Mouse (Mus musculus) activated CD4-positive, CD25-positive, alpha-beta regulatory T cell, adult 9 weeks (primary cell): ENCODE measurements around the gene Zfp81. TPM values are rescaled to one million over a fixed set of nuclear protein-coding genes. Genes with fewer than 3 reads are reported as not detected.

Experiments used
- polyA plus RNA-seq: library from polyadenylated mRNA; unstranded; fragments of 100-300 nt; shearing (Covaris generic); gene quantifications from one replicate; pipeline ENCODE4 v1.2.1, GENCODE M21; 2017

Zfp81 gene
- polyA plus RNA-seq: 9.8 TPM

GRCm38 (mm10) chr17:33358411-33359384 is at the start of gene Zfp81:
Gene Zfp81, minus strand, starts transcription at chr17:33358878.

GRCm38 (mm10) chr17:33394182-33395034 is 35.7 kb upstream of the Zfp81 start, which contains the start of gene Zfp101:
Gene Zfp101, minus strand, starts transcription at chr17:33394641.

GRCm38 (mm10) chr17:33289039-33289875 is 69.4 kb downstream of the Zfp81 start, which contains the start of gene Zfp955b:
Gene Zfp955b, plus strand, starts transcription at chr17:33289544.

Other genes with a start within 250 kb of the Zfp81 start
- gene Morc2b, start 219.2 kb downstream of the Zfp81 start, polyA plus RNA-seq: not detected
- gene Olfr55, start 190.4 kb downstream of the Zfp81 start, polyA plus RNA-seq: not detected
- gene Olfr239, start 167.6 kb downstream of the Zfp81 start, polyA plus RNA-seq: not detected
- not detected for gene Olfr1564, start 137.2 kb downstream of the Zfp81 start, polyA plus RNA-seq
- gene Zfp955a, start 103.7 kb downstream of the Zfp81 start, polyA plus RNA-seq: 18.7 TPM
- gene Olfr63, start 94.2 kb downstream of the Zfp81 start, polyA plus RNA-seq: 0.04 TPM
- gene Zfp955b, start 69.3 kb downstream of the Zfp81 start, polyA plus RNA-seq: 12.8 TPM
- gene Zfp101, start 35.8 kb upstream of the Zfp81 start, polyA plus RNA-seq: 7.7 TPM
- not detected for gene Actl9, start 74.0 kb upstream of the Zfp81 start, polyA plus RNA-seq
- 138 TPM for gene Adamts10, start 165.3 kb upstream of the Zfp81 start, polyA plus RNA-seq
- gene Myo1f, start 196.8 kb upstream of the Zfp81 start, polyA plus RNA-seq: 96.0 TPM